Mouse (Mus musculus): ENCODE data around the gene Cmtm3. TPM values are rescaled to one million over a fixed set of nuclear protein-coding genes. Genes with fewer than 3 reads are reported as not detected.
A peak's percentile ranks its signal among the peaks of the same experiment; 100 is the strongest.
"Not testable (repeated sequence)": the region's sequence is repeated elsewhere in the genome, so short reads cannot be mapped to it uniquely, and the experiment has no call there.

Cmtm3 gene
- total RNA-seq (2014; rRNA removed) (23.1 and 27.2 TPM in 2 replicates), polyA plus RNA-seq (2015; fragmentation: Nextera tagmentation; extraction: Ambion mirVana) (41.9 and 42.6 TPM in 2 replicates)

DNA sequence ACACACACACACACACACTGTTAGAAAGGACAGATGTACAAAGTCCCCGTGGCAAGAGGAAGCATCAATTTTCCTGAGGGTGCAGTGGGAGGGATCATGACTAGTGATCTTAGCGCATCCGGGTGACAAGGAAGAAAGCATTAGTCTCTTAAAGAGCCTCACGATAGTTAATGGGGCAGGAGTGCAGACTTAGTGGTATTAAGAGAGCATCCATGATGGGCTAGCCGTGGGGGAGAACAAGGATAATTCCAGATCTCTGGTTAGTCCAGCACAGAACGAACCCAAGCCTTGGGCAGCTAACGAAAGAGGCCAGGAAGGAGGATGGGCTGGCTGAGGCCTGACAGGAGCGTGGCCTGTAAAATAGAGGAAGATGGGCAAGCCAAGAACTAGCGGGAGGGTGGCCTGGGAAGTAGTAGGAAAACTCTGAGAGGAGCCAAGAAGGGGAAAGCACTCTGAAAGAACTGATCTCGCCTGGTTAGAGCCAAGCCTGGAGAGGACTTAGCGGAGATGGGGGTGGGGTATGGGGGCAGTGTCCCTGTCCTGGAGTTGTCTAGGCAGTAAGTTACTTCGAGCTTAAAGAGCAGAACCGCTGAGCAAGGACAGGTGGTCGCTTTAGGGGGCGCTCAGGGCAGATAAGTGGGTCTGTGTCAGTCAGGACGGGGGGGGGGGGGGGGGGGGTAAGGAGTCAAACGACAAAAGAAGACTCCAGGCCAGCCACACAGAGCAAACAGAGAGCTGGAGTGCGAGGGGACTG is at the start of gene Cmtm3:
TSS of gene Cmtm3 (plus strand) at position 182 of the 754 bp plus-strand sequence.
- H3K9me3 ChIP-seq (ENCODE audit: low read length) = no peaks in the 10 kb centered on the region
- 14% methylated on average over 17 of the region's 18 CpGs for WGBS
- ATAC-seq = peak; percentile 15; the same call in 1 of the 2 replicates
- H3K4me2 ChIP-seq (ENCODE audit: low read depth, low read length) = peak within 1 kb of the TSS; percentile 92
- TF ChIP-seq CTCF (IDR thresholded peaks at IDR 0.05; ENCODE audit: low read depth) = no peak
- H3K36me3 ChIP-seq (ENCODE audit: insufficient read depth, low read length) = no peaks in the 10 kb centered on the region
- DNase-seq (ENCODE audit: low spot score) = peak; percentile 56
- peak within 1 kb of the TSS; percentile 70 for H3K9ac ChIP-seq (replicated peaks; ENCODE audit: low read length)
- H3K4me1 ChIP-seq (ENCODE audit: insufficient read depth, low read length) = no peaks in the 10 kb centered on the region
- peak within 1 kb of the TSS; percentile 79; the same call in 1 of the 2 replicates for H3K27ac ChIP-seq
- no peaks in the 10 kb centered on the region for H3K27me3 ChIP-seq (ENCODE audit: insufficient read depth, low read length)
- H3K4me3 ChIP-seq (ENCODE audit: low read length) = peak within 1 kb of the TSS; percentile 60

DNA sequence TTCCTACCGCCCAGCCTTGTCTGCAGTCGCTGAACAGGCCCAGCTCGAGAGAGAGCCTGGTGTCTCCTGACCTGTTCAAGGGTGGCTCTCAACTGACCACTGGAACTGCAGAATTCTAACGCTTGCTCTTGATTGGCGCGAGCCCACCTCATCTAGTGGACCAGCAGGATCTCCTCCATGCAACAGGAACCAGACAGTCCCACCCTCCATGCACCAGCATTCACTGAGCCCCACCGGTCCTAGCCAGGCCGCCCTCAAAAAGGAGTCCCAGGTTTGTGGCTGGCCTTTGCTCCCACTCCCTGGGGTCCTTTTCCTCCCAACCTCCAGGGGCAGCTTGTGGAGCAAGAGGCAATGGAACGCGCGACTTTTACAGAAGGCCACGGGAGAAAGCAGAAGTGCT is 46.1 kb upstream of the Cmtm3 start, which contains the start of gene Cmtm2a:
TSS of gene Cmtm2a (minus strand) at position 101 of the 400 bp plus-strand sequence.
- WGBS = 86% methylated on average over 12 of the region's 12 CpGs
- H3K36me3 ChIP-seq (ENCODE audit: insufficient read depth, low read length); DNase-seq (ENCODE audit: low spot score); H3K4me2 ChIP-seq (ENCODE audit: low read depth, low read length); ATAC-seq; H3K4me1 ChIP-seq (ENCODE audit: insufficient read depth, low read length); H3K9me3 ChIP-seq (ENCODE audit: low read length); H3K27me3 ChIP-seq (ENCODE audit: insufficient read depth, low read length); H3K27ac ChIP-seq; H3K9ac ChIP-seq (replicated peaks; ENCODE audit: low read length); H3K4me3 ChIP-seq (ENCODE audit: low read length): not testable (repeated sequence)

- H3K4me3 ChIP-seq (ENCODE audit: low read length) = no peak overlapping the region
- H3K27me3 ChIP-seq (ENCODE audit: insufficient read depth, low read length) = no peaks in the 10 kb centered on the region
- H3K9ac ChIP-seq (replicated peaks; ENCODE audit: low read length) = no peak overlapping the region
- TF ChIP-seq CTCF (IDR thresholded peaks at IDR 0.05; ENCODE audit: low read depth) = no peak
- no peaks in the 10 kb centered on the region for H3K36me3 ChIP-seq (ENCODE audit: insufficient read depth, low read length)
- DNase-seq (ENCODE audit: low spot score) (no peak), ATAC-seq (no peak)
- H3K4me1 ChIP-seq (ENCODE audit: insufficient read depth, low read length) = no peaks in the 10 kb centered on the region
- H3K4me2 ChIP-seq (ENCODE audit: low read depth, low read length) = no peak overlapping the region
- 94% methylated on average over 1 of the region's 1 CpGs for WGBS
- H3K27ac ChIP-seq = no peak overlapping the region
- no peaks in the 10 kb centered on the region for H3K9me3 ChIP-seq (ENCODE audit: low read length)
These were observed 44.8 kb upstream of the Cmtm3 start for GRCm38 (mm10) chr8:104294396-104294795.

DNA sequence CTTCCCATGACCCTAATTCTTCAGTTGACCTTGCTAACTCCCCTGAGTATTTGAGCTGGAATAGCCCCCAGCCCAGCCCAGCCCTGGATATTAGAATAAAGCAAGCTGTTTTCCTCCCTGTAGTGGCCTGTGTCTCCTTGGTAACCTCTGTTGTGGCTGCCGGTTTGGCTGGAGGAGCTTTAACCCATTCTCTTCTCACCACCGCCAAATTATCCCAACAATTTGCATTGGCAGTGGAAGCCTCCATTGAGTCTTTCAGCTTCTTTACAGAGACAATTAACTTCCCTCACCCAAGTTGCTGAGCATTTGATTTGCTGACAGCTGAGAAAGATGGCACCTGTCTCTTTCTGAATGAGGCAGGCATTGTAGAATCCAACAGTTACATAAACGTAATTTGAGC is 37.6 kb upstream of the Cmtm3 start:
- 0 out of 2 replicates have a peak overlapping the region, but pooled peaks have one; percentile 20 for H3K27ac ChIP-seq
- ATAC-seq = peak; percentile 81
- 7% methylated on average over 3 of the region's 3 CpGs for WGBS
- not testable (repeated sequence) for H3K27me3 ChIP-seq (ENCODE audit: insufficient read depth, low read length); H3K4me3 ChIP-seq (ENCODE audit: low read length); H3K4me2 ChIP-seq (ENCODE audit: low read depth, low read length); H3K9me3 ChIP-seq (ENCODE audit: low read length); H3K36me3 ChIP-seq (ENCODE audit: insufficient read depth, low read length); H3K9ac ChIP-seq (replicated peaks; ENCODE audit: low read length); H3K4me1 ChIP-seq (ENCODE audit: insufficient read depth, low read length)
- peak; percentile 52 for DNase-seq (ENCODE audit: low spot score)

GRCm38 (mm10) chr8:104302536-104302935 is 36.7 kb upstream of the Cmtm3 start:
- not testable (repeated sequence) for H3K36me3 ChIP-seq (ENCODE audit: insufficient read depth, low read length); ATAC-seq; H3K27ac ChIP-seq; H3K9ac ChIP-seq (replicated peaks; ENCODE audit: low read length); H3K9me3 ChIP-seq (ENCODE audit: low read length); H3K4me1 ChIP-seq (ENCODE audit: insufficient read depth, low read length); H3K27me3 ChIP-seq (ENCODE audit: insufficient read depth, low read length); DNase-seq (ENCODE audit: low spot score); H3K4me3 ChIP-seq (ENCODE audit: low read length); H3K4me2 ChIP-seq (ENCODE audit: low read depth, low read length)
- WGBS = 91% methylated on average over 4 of the region's 4 CpGs

DNA sequence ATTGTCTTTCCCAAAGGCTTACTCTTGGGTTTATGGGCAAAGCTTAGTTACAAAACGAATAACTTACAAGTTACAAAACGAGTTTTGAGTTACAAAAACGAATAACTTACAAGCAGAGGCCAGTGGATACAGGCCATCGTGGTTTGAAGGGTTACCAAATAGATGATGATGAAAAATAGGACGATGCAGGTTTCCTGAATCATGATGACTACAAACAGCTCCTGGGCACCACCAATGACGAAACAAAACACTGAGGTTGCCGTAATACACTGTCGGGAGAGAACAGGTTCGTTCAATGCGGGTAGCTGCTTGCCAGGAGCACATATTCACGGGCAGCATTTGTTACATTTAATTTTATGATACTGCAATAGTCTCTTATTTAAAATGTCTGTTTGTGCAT is 34.2 kb upstream of the Cmtm3 start:
- Histone ChIP-seq H3K4me1 (ENCODE audit: insufficient read depth, low read length) (no peaks in the 10 kb centered on the region), H3K9me3 (ENCODE audit: low read length) (no peaks in the 10 kb centered on the region), H3K4me2 (ENCODE audit: low read depth, low read length) (no peak overlapping the region), H3K4me3 (ENCODE audit: low read length) (no peak overlapping the region), H3K27me3 (ENCODE audit: insufficient read depth, low read length) (no peaks in the 10 kb centered on the region), H3K36me3 (ENCODE audit: insufficient read depth, low read length) (no peaks in the 10 kb centered on the region), H3K9ac (replicated peaks; ENCODE audit: low read length) (no peak overlapping the region), H3K27ac (no peak overlapping the region)
- DNase-seq (ENCODE audit: low spot score) (no peak), ATAC-seq (no peak)
- TF ChIP-seq CTCF (IDR thresholded peaks at IDR 0.05; ENCODE audit: low read depth) = no peak
- 91% methylated on average over 11 of the region's 11 CpGs for WGBS

DNA sequence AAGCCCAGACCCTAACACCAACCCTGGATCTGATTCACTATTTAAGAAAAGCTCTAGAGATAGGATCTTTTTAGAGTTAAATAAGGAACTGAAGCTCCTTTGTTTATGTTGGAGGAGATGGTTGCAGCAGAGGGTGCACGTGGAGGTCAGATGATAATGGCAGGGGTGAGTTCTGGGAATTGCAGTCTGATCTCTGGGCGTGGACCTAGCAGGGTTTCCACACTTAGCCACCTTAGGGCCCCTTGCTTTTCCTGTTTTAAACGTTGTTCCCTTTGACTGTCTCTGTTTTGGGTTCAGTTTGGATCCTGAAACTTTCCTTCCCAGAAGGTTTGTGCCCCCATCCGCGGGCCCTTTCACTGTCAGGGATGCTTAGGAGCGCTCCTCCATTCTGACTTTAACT is 30.9 kb upstream of the Cmtm3 start:
- not testable (repeated sequence) for H3K27me3 ChIP-seq (ENCODE audit: insufficient read depth, low read length); H3K4me2 ChIP-seq (ENCODE audit: low read depth, low read length); H3K9me3 ChIP-seq (ENCODE audit: low read length); H3K4me3 ChIP-seq (ENCODE audit: low read length); H3K27ac ChIP-seq; H3K36me3 ChIP-seq (ENCODE audit: insufficient read depth, low read length); H3K9ac ChIP-seq (replicated peaks; ENCODE audit: low read length); H3K4me1 ChIP-seq (ENCODE audit: insufficient read depth, low read length); DNase-seq (ENCODE audit: low spot score); ATAC-seq
- WGBS = 61% methylated on average over 6 of the region's 6 CpGs

DNA sequence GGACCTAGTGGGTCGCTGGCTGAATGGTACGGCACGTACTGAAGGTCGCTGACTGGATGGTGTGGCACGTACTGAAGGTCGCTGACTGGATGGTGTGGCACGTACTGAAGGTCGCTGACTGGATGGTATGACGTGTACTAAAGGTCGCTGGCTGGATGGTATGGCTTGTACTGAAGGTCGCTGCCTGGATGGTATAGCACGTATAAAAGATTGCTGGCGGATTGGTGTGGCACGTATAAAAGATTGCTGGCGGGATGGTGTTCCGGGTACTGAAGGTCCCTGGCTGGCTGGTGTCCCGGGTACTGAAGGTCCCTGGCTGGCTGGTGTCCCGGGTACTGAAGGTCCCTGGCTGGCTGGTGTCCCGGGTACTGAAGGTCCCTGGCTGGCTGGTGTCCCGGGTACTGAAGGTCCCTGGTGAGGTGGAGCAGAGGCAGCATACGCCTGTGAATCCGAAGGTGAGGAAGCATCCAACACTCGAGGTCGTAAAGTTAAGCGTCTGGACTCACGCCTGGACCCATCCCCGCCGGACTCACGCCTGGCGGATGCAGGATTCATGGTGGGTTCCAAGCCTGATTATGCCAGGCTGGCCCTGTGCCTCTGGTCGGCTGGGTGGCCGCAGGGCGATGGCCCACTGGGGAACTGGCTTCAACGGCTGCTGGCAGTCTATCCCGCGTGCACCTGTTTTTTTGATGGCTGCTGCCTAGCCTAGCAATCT is 29.6 kb upstream of the Cmtm3 start, which contains the start of the genes Gm45711 and Cmtm1:
TSS of gene Gm45711 (minus strand) at position 641 of the 715 bp plus-strand sequence.
TSS of gene Cmtm1 (minus strand) at position 705 of the 715 bp plus-strand sequence.
- DNase-seq (ENCODE audit: low spot score) (peak; percentile 61), ATAC-seq (peak; percentile 38)
- H3K4me2 ChIP-seq (ENCODE audit: low read depth, low read length); H3K4me1 ChIP-seq (ENCODE audit: insufficient read depth, low read length); H3K27ac ChIP-seq; H3K36me3 ChIP-seq (ENCODE audit: insufficient read depth, low read length); H3K27me3 ChIP-seq (ENCODE audit: insufficient read depth, low read length); H3K9ac ChIP-seq (replicated peaks; ENCODE audit: low read length); H3K4me3 ChIP-seq (ENCODE audit: low read length); H3K9me3 ChIP-seq (ENCODE audit: low read length): not testable (repeated sequence)
- 75% methylated on average over 33 of the region's 36 CpGs for WGBS

- not testable (repeated sequence) for H3K36me3 ChIP-seq (ENCODE audit: insufficient read depth, low read length); H3K9ac ChIP-seq (replicated peaks; ENCODE audit: low read length); H3K27me3 ChIP-seq (ENCODE audit: insufficient read depth, low read length); H3K9me3 ChIP-seq (ENCODE audit: low read length); H3K27ac ChIP-seq; H3K4me1 ChIP-seq (ENCODE audit: insufficient read depth, low read length); H3K4me3 ChIP-seq (ENCODE audit: low read length); DNase-seq (ENCODE audit: low spot score); H3K4me2 ChIP-seq (ENCODE audit: low read depth, low read length); ATAC-seq
- 76% methylated on average over 3 of the region's 3 CpGs for WGBS
These were observed 27.2 kb upstream of the Cmtm3 start for GRCm38 (mm10) chr8:104312023-104312422.
